Mouse (Mus musculus) G1E-ER4 (cell line): ENCODE data around the gene Plekhg5. TPM values are rescaled to one million over a fixed set of nuclear protein-coding genes. Genes with fewer than 3 reads are reported as not detected.

ENCODE experiments used
- GATA1 ChIP-seq: IDR thresholded peaks from one replicate; pipeline ENCODE4 v1.8.0; 2012; ENCODE audit warnings: low read length, inconsistent platforms
- polyA plus RNA-seq: library from polyadenylated mRNA; stranded (reverse); fragments of >175 nt; gene quantifications from 2 replicates; pipeline ENCODE4 v1.2.3, GENCODE M21; 2012

Gene Plekhg5
- polyA plus RNA-seq, 1 experiment = 28.5 TPM

DNA sequence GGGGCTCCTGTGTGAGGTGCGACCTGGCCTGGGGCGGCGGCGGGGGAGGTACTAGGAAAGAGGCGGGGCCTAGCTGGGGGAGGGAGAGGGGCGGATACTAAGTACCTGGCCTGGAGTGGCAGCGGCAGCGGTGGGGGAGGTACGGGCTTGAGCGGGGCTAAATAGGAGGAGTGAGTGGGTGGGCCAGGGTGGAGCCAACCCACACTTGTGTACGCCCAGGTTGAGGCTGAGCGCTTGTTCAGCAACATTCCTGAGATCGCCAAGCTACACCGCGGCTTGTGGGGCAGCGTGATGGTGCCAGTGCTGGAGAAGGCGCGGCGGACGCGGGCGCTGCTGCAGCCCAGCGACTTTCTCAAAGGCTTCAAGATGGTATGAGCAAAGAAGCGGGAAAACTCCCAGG is 35.2 kb downstream of the Plekhg5 start:
- TF ChIP-seq GATA1 = no peak

DNA sequence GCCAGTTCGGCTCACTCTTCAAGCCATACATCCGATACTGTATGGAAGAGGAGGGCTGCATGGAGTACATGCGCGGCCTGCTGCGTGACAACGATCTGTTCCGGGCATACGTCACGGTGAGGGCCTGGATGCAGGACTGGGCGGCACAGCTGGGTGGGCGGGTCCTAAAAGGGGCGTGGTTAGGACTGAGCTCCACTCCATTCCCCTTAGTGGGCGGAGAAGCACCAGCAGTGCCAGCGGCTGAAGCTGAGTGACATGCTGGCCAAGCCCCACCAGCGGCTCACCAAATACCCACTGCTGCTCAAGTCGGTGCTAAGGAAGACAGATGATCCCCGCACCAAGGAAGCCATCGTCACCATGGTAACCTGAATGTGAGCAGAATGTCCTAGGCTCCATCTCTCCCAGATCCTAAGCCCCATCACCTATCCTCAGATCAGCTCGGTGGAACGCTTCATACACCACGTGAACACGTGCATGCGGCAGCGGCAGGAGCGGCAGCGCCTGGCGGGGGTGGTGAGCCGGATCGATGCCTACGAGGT is 35.7 kb downstream of the Plekhg5 start:
- no peak for TF ChIP-seq GATA1

DNA sequence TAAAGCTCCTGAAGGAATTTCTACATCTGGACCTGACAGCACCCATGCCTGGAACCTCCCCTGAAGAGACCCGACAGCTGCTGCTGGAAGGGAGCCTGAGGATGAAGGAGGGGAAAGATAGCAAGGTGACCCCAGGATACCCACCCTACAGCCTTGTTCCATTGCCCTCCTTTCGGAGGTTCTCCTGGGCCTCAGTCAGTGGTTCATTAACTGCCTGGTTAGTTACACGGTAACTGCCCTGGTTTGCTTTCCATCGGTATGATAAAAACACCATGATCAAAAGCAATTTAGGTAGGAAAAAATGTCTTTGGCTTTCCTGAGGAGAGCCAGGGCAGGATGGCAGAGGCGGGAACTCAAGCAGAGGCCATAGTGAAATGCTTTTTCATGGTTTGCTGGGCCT is 36.4 kb downstream of the Plekhg5 start:
- no peak for TF ChIP-seq GATA1

DNA sequence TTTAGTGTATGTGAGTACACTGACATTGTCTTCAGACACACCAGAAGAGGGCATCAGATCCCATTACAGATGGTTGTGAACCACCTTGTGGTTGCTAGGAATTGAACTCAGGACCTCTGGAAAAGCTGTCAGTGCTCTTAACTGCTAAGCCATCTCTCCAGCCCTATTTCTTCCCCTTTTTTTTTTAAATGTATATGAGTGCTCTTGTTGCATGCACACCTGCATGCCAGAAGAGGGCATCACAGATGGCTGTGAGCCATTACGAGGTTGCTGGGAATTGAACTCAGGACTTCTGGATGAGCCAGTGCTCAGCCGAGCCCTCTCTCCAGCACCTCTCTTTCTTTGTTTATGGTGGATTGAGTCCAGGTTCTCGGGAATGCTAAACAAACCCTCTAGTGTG is 37.2 kb downstream of the Plekhg5 start:
- no peak for TF ChIP-seq GATA1

DNA sequence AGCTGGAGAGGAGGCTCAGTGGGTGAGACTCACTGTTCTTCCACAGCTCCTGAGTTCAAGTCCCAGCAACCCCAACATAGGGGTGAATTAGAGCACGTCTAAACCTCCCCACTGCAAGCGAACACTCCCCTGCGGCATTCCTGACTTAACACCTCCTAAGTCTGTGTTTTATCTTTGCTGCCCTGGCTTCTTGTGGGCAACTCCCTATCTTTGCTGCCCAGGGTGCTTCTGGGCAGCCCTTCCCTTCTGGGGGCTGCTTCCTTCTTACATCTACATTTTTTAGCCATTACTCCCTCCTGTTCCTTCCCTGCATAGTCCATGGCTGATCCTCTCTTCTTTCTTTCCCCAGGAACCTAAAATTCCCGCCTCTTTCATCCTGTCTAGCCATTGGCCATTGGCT is 38.4 kb downstream of the Plekhg5 start:
- TF ChIP-seq GATA1 = no peak

DNA sequence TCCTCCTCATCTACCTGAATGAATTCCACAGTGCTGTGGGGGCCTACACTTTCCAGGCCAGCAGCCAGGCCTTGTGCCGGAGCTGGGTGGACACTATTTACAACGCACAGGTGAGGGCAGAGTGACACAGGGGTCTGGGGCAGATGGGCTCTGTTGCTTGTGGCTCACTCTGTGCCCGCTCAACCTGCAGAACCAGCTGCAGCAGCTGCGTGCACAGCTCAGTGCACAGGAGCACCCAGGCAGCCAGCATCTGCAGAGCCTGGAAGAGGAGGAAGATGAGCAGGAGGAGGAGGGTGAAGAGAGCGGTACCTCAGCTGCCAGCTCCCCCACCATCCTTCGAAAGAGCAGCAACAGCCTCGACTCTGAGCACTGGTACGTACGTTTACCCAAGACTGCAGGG is 40.0 kb downstream of the Plekhg5 start:
- no peak for TF ChIP-seq GATA1

DNA sequence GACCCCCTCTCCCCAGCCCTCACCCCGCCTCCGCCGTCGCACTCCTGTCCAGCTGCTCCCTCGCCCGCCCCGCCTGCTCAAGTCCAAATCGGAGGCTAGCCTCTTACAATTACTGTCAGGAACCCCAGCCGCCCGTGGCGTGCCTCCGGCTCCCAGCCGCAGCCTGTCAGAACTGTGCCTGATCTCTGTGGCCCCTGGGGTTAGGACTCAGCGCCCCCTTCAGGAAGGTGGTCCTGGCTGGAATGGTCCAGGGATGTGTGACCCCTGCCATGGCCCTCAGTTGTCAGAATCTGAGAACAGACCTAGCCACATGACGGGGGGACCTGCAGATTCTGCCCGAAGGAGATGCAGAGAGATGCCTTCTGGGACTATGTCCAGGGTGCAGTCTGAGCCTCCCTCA is 41.8 kb downstream of the Plekhg5 start:
- no peak for TF ChIP-seq GATA1

DNA sequence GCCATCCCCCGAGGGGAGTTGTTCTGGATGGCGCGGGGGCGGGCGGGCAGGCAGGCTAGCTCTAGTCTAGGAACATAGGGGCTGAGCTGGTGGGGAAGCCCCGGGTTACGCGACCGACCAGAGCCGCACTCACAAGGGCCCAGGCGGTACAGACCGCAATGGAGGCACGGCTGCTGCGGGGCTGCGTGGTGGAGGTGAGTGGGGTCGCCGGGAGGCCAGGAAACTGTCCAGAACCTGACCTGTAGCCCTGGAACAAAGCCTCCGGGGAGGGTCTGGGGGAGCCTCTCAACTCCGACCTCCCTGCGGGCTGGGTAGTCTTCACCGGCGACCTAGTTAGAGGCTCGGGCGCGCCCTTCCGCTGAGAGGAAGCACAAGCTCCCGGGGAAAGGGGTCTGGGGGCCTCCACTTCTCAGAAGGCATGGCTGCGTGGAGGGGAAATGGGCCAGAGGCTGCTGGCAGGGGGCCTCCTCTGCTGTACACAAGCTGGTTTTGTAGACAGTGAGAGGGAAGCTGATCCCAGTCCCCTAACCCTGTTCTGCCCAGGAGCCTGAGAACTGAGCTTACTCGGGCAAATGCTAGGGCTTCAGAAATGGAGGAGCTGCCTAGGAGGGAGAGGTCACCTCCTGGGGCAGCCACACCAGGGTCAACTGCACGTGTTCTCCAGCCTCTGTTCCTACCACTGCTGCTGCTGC is 43.8 kb downstream of the Plekhg5 start, which contains the start of gene Tnfrsf25:
TSS of gene Tnfrsf25 (plus strand) at position 14 of the 692 bp plus-strand sequence.
- no peak for TF ChIP-seq GATA1

DNA sequence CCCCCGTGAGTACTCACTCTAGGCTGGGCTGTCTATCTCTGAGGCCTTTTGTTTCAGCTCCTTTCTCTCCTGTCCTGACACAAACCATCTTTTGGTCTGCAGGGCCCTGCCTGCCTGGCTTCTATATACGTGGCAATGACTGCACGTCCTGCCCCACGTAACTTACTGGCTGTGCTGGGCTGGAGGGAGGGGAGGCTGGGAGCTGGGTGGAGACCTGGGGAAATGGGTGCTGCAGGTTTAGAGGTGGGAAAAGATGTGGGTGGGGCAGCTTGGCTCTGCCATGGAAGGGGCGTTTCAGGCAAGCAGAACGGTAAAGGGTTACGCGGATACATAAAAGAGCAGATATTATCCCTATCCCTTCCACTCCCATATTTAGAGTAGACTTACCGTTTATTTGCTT is 45.2 kb downstream of the Plekhg5 start:
- no peak for TF ChIP-seq GATA1

DNA sequence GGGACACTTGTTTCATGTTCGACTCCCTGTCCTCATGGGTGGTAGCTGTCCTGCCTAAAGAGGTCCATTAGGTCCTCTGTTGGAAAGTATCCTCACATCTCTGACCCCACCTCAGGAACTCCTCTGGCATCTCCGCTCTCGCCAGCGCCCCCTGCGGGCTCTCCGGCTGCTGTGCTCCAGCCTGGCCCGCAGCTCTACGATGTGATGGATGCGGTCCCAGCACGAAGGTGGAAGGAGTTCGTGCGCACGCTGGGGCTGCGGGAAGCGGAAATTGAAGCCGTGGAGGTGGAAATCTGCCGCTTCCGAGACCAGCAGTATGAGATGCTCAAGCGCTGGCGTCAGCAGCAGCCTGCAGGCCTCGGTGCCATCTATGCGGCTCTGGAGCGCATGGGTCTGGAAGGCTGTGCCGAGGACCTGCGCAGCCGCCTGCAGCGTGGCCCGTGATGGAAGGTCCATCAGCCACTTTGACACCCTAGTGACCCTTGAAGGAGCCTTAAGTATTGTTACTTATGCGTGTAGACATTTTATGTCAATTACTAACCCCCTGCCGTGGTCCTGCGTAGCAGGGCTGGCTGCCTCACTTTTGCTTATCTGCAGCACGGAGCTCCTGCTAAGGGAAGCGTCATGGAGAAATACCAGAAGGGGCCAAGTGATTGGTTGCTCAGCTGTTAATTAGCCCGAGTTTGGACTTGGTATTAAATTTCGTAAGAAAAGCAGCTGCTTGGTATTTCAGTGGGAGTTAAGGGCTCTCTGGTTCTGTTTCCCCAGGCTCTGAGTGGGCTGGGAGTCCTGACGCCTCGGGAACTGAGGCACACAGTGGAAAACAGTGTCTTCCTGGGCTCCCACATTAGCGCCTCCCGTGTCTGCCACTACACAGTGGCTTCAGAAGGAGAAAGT is 47.3 kb downstream of the Plekhg5 start:
- no peak for TF ChIP-seq GATA1

DNA sequence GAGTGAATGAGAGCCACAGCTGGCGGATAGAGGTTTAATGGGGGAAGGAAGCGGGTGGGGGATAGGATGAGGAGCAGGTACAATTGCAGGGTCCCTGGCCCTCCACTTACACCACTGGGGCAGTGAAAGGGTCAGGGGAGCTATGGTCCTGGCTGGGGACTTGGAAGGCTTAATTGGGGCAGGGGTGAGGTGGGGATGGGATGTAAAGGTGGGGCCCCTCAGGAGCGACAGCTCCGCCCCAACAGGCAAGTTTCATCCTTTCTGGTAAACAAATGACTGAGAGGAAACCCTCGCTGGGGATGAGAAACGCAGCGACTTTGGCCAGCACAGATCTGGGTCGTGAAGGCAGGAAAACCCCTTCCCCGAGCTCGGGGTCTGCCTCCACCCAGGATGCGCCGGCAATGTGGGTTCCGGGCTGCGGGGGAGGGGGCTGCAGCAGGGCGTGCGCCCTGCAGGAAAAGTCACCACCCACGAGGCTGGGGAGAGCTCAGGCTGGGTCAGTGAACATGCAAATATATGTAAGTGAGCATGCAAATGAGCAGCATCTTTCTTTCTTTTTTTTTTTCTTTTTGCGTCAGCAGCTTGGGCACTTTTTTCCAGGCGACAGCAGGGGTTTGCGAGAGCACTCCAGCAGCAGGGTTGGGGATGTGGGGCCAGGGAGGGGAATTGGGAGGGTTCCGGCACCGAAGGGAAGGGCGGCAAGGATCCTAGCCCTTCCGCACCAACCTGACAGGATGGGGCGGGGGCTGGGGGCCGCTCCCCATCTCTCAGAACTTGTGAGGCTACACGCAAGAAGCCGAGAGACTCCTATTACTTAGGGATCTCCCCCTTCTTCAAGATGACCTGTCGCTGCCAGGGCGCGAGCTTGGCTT is 48.2 kb downstream of the Plekhg5 start:
- no peak for TF ChIP-seq GATA1

DNA sequence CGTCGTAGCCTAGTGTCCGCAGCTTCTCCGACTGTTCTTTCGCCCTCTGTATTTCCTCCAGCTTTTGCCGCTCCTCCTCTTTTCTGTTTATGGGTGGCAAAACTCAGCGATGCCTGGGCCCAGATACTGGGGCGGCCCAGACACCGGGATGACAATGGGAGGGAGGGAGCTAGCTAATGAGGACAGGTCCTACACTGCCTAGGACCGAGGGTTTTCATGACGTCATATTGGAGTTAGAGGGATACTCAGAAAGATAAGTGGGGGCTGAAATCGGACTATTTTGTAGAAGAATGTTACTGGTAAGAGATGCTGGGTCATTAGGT is 48.8 kb downstream of the Plekhg5 start:
- TF ChIP-seq GATA1 = no peak

DNA sequence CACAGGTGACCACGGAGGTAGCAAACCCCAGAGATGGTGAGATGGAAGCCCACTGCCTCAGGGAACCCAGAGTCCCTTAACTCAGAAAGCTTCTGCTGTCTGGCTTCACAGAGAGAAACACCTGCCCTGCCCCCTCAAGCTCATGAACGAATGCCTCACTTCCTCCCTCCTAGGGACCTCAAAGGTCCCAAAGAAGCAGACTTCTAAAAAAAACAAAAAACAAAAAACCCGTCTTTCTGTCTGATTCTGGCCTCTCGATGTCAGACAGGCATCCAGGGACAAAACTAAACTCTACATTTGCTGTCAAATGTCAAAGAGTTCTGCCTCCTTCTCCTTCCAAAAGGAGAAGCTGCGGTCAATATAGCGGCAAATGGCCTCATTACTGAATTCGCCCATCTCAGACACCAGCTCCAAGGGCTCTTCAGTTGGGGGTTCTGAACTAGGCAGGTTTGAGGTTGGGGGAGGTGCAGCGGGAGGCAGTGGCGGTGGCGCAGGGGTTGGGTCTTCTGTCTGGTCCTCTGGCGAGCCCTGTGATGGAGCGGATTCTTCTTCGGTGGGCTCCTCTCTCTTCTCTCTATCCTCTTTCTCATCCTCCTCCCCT is 52.2 kb downstream of the Plekhg5 start:
- TF ChIP-seq GATA1 = no peak

DNA sequence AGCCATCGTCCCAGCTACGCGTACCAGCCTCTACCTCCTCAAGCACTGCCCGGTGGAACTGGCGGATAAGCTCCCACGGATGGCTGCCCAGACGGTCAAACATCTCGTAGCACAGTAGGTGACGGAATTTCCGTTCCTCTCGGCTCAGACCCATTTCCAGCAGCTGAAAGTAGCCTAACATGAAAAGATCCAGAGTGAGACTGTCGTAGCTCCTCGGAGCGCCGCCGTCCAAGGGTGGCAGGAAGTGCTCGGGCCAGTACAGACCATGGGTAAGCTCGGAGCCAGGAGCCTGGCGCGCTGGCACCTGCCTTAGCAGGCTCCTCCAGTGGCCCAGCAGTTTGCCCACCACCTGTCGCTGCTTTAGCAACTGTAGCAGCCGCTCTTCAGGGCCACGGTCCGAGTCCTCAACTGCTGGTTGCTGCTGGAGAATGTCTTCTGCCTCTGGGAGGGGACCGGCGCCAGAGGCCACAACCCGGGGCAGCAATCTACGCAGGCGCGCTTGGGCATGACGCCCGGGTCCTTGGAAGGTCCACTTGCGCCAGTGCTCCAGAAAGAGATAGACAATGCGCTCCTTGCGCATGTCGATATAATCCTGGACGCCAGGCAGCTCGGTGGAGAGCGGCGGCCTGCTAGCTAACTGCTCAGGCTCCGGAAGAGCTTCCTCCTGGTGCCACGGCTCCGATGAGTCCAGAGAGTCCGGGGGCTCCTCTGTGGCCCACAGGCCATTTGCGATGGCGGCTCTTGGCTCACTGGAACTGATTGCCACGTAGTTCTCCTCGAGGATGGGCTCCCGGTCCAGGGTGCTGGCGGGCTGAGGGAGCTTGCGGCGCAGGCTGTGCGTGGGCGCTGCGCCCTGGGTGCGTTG is 53.1 kb downstream of the Plekhg5 start:
- no peak for TF ChIP-seq GATA1
